9 mouse cellular contexts compared by ENCODE assay signal in genomic region chr5:32272502-32272901, GRCm38 (mm10). TPM values are rescaled to one million over a fixed set of nuclear protein-coding genes. Genes with fewer than 3 reads are reported as not detected.
DNase-seq lines count a peak whose midpoint lies in the region; ATAC-seq and TF ChIP-seq lines count a peak whose summit lies in the region.
"Had no signal": no experiment of that assay in that cellular context is flagged by ENCODE, and none has a peak within 500 bp of the region (broad histone marks: within the 10 kb centered on the region; RNA-seq: fewer than 3 reads in every experiment).

No protein-coding gene starts in this region.

- H3K4me2 ChIP-seq in heart, postnatal 0 days (ENCODE audit: low read depth, low read length), result no peak overlapping the region
- H3K4me2 ChIP-seq in hindbrain, embryonic 11.5 days (replicated peaks; ENCODE audit: low read depth, low read length), result no peak overlapping the region
- H3K4me2 ChIP-seq: embryonic facial prominence, embryonic 13.5 days; lung, embryonic 15.5 days had no signal

- no peak for TF ChIP-seq EP300 in heart, postnatal 0 days (IDR thresholded peaks at IDR 0.05; ENCODE audit: low read depth)

- H3K9ac ChIP-seq in heart, postnatal 0 days (replicated peaks; ENCODE audit: low read depth, low read length), result no peak overlapping the region
- H3K9ac ChIP-seq in hindbrain, embryonic 11.5 days (ENCODE audit: low read depth, low read length), result no peak overlapping the region
- H3K9ac ChIP-seq: embryonic facial prominence, embryonic 13.5 days; lung, embryonic 15.5 days had no signal

- TF ChIP-seq CTCF in heart, postnatal 0 days (IDR thresholded peaks at IDR 0.05; ENCODE audit: low read depth), result no peak

- no peaks in the 10 kb centered on the region for H3K27me3 ChIP-seq in heart, postnatal 0 days (ENCODE audit: control insufficient read depth, insufficient read depth, low read length)
- H3K27me3 ChIP-seq in hindbrain, embryonic 11.5 days (ENCODE audit: control insufficient read depth, insufficient read depth, low read length), result no peaks in the 10 kb centered on the region
- H3K27me3 ChIP-seq: embryonic facial prominence, embryonic 13.5 days; lung, embryonic 15.5 days had no signal

- intact Hi-C loops in left cerebral cortex, postnatal 10 days (cut with DNase I), result no loop called here

- no peak overlapping the region for H3K4me3 ChIP-seq in heart, postnatal 0 days (ENCODE audit: low read depth, low read length)
- no peak overlapping the region for H3K4me3 ChIP-seq in hindbrain, embryonic 11.5 days (ENCODE audit: low read depth, low read length)
- H3K4me3 ChIP-seq: embryonic facial prominence, embryonic 13.5 days; lung, embryonic 15.5 days had no signal

- DNase-seq in left cerebral cortex, postnatal 10 days (ENCODE audit: extremely low spot score in 1 of 2, low spot score in 2 of 2), result peak; percentile 7 to 33
- no peak for DNase-seq in left cerebral cortex, adult 8-10 months (ENCODE audit: low spot score in 2 of 2)
- DNase-seq in gastrocnemius, postnatal 10 days, result peak; percentile 7
- DNase-seq in heart, postnatal 0 days (ENCODE audit: low spot score), result peak; percentile 79
- DNase-seq in retina, postnatal 1 day, result peak; percentile 55
- DNase-seq in urinary bladder, postnatal 4 days (ENCODE audit: low spot score in 2 of 2), result no peak
- no peak for DNase-seq in hindbrain, embryonic 11.5 days (ENCODE audit: low spot score)

- peaks cover 14% of the 10 kb centered on the region for H3K4me1 ChIP-seq in heart, postnatal 0 days (ENCODE audit: control insufficient read depth, insufficient read depth)
- H3K4me1 ChIP-seq in hindbrain, embryonic 11.5 days (replicated peaks; ENCODE audit: control insufficient read depth, insufficient read depth, low read length), result no peaks in the 10 kb centered on the region

- peak overlapping the region; percentile 77 for H3K27ac ChIP-seq in heart, postnatal 0 days (ENCODE audit: low read depth)
- H3K27ac ChIP-seq in hindbrain, embryonic 11.5 days (ENCODE audit: low read depth, low read length), result no peak overlapping the region
- H3K27ac ChIP-seq: embryonic facial prominence, embryonic 13.5 days; lung, embryonic 15.5 days had no signal

- H3K9me3 ChIP-seq in heart, postnatal 0 days (replicated peaks; ENCODE audit: control insufficient read depth, low read length), result no peaks in the 10 kb centered on the region
- H3K9me3 ChIP-seq in hindbrain, embryonic 11.5 days (ENCODE audit: control insufficient read depth, low read length), result no peaks in the 10 kb centered on the region
- H3K9me3 ChIP-seq: embryonic facial prominence, embryonic 13.5 days; lung, embryonic 15.5 days had no signal

- 12% methylated on average over 7 of the region's 7 CpGs for WGBS in heart, postnatal 0 days
- 45% methylated on average over 7 of the region's 7 CpGs for WGBS in hindbrain, embryonic 11.5 days

- peak; percentile 88 for ATAC-seq in heart, postnatal 0 days (ENCODE audit: insufficient read depth, low read depth)
- ATAC-seq in hindbrain, embryonic 11.5 days (ENCODE audit: low FRiP score), result no peak

- H3K36me3 ChIP-seq in heart, postnatal 0 days (replicated peaks; ENCODE audit: control insufficient read depth, insufficient read depth, low read length), result no peaks in the 10 kb centered on the region
- no peaks in the 10 kb centered on the region for H3K36me3 ChIP-seq in hindbrain, embryonic 11.5 days (ENCODE audit: control insufficient read depth, insufficient read depth, low read length)
- H3K36me3 ChIP-seq: embryonic facial prominence, embryonic 13.5 days; lung, embryonic 15.5 days had no signal

RNA-seq across cellular contexts. Expression of gene Plb1, which starts 40.0 kb away (rescaled TPM):
- 1 to 10 TPM; 1.8 to 5.2 TPM for total RNA-seq in left cerebral cortex, postnatal 10 days (2021)
- 1 to 10 TPM in 3 of 4 experiments, under 1 TPM in 1; 0.54 to 1.7 (median 1.3) TPM for total RNA-seq in left cerebral cortex, adult 8-10 months (2022)
- total RNA-seq in gastrocnemius, postnatal 10 days (2021), result 1 to 10 TPM; 4.0 to 6.5 TPM
- total RNA-seq in heart, postnatal 0 days (2014; rRNA removed; ENCODE audit: low replicate concordance), result 1.0 and 2.8 TPM in 2 replicates
- 0.97 and 1.4 TPM in 2 replicates for polyA plus RNA-seq in heart, postnatal 0 days (2015; fragmentation: Nextera tagmentation; extraction: Ambion mirVana)
- polyA plus RNA-seq in hindbrain, embryonic 11.5 days (2014; fragmentation: Nextera tagmentation; extraction: Ambion mirVana), result 0.10 TPM in 1 of 2 replicates, not detected in the other

Comparison
In these comparisons a context has a peak if more than half of its experiments do, and no peak if none do; other contexts are left out.
1. DNase-seq: peak in left cerebral cortex, postnatal 10 days (2 of 2), gastrocnemius, postnatal 10 days (single experiment), heart, postnatal 0 days (single experiment) and retina, postnatal 1 day (single experiment); none in left cerebral cortex, adult 8-10 months (0 of 2), urinary bladder, postnatal 4 days (0 of 2) and hindbrain, embryonic 11.5 days (single experiment).